Mouse (Mus musculus): ENCODE measurements around the gene Slc44a4. TPM values are rescaled to one million over a fixed set of nuclear protein-coding genes. Genes with fewer than 3 reads are reported as not detected.
"Not testable (repeated sequence)": the region's sequence is repeated elsewhere in the genome, so short reads cannot be mapped to it uniquely, and the experiment has no call there.

Slc44a4 gene
- total RNA-seq, 2 experiments from 2014 or later, result 0.14 to 0.30 TPM

DNA sequence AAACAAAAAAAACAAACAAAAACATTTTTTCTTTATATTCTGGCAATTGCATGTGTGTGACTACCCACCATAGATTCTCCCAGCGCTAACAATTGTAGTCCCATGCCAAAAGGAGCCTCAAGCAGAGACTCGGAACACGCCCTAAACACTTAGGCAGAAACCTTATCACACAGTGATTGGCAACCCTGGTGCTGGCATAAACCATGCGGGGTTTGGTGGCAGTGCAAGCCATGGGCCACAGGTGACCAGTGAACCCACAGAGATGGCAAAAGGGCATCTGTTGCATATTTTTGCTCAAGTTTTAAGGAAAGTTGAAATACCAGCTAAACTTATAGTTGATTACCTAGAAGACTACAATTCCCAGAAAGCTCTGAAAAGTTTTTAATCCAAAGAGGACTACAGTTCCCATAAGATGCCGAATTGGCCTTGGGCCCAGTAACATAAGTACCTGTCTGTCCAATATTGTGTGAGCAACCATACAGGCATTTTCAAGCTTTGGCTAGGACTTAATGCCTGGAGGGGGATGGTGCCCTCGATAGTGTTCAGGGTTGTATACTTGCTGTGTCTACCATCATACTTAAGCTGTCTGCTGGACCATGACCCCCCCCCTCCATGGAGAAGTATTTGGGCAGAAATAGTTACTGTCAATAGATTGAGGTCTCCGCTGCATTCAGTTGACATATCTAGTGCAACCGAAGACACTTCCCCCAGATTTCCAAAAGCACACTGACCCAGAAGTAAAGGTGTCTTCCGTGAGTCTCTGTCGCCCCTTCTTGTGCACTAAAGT lies 16.7 kb upstream of the Slc44a4 start:
- no peak for DNase-seq (ENCODE audit: extremely low spot score in 1 of 2, low spot score in 2 of 2)

DNA sequence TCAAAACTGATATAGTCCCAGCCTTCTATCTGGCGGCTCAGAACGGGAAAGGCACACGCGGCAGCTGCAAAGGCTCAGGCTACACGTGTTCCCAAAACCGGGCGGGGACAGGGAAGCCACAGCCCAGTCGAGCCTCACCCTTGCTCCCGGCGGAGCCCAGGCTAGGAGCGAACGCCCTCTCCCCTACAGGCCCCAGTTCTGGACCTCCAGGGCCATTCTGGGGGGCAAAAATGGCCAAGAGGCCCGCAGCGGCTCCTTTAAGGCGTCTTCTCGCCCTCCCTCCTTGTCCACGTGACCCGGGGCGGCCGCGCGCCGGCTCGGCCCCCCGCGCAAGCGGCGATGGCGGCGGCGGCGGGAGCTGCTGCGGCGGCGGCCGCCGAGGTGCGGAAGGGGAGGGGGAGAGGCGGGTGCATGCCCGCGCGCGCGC lies 16.1 kb upstream of the Slc44a4 start, which contains the start of the genes C2 and Ehmt2:
Gene C2 (minus strand): TSS at position 106 of the 427 bp plus-strand sequence.
Gene Ehmt2 (plus strand): TSS at position 310 of the 427 bp plus-strand sequence.
- peak; percentile 65 to 89 for DNase-seq (ENCODE audit: extremely low spot score in 1 of 2, low spot score in 2 of 2)
- intact Hi-C loops (cut with DNase I), result no loop called here

More for the DNA sequence above, 16.7 kb upstream of the Slc44a4 start:
- intact Hi-C loops (cut with DNase I), result no loop called here

- intact Hi-C loops (cut with DNase I), result no loop called here
- DNase-seq (ENCODE audit: extremely low spot score in 1 of 2, low spot score in 2 of 2), result no peak
Observed at GRCm38 (mm10) chr17:34898706-34899052, 15.6 kb upstream of the Slc44a4 start.

GRCm38 (mm10) chr17:34899053-34899889 lies 15.0 kb upstream of the Slc44a4 start:
- peak in 1 of 2 experiments; percentile 67 for DNase-seq (ENCODE audit: extremely low spot score in 1 of 2, low spot score in 2 of 2)
- intact Hi-C loops (cut with DNase I), result no loop called here

DNA sequence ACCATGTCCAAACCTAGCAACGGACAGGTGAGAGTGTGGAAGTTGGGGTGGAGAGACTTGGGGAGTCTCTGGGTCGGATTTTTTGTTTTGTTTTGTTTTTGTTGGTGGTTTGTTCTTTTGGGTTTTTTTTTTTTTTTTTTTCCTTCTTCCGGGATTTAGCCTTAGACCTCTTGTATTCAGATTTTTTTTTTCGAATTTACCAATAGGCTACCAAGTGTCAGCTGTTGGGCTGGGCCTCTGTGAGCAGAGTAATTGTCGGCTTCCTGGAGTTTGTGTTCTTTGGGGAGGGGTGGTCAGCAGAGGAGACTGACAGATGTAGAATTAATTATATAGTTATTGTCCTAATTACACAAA lies 14.4 kb upstream of the Slc44a4 start:
- intact Hi-C loops (cut with DNase I), result no loop called here
- DNase-seq (ENCODE audit: extremely low spot score in 1 of 2, low spot score in 2 of 2), result no peak

DNA sequence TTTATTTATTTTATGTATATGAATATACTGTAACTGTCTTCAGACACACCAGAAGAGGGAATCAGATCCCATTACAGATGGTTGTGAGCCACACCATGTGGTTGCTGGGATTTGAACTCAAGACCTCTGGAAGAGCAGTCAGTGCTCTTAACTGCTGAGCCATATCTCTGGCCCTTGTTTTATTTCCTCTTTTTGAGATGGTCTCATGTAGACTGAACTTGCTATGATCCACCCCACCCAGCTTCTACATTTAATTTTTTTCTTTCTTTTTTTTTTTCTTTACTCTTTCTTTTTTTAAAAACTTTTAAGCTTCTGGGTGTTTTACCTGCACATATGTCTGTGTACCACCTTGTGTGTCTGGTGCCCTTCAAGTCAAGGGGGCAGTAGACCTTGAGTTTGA lies 13.4 kb upstream of the Slc44a4 start:
- intact Hi-C loops (cut with DNase I); DNase-seq (ENCODE audit: extremely low spot score in 1 of 2, low spot score in 2 of 2): not testable (repeated sequence)

DNA sequence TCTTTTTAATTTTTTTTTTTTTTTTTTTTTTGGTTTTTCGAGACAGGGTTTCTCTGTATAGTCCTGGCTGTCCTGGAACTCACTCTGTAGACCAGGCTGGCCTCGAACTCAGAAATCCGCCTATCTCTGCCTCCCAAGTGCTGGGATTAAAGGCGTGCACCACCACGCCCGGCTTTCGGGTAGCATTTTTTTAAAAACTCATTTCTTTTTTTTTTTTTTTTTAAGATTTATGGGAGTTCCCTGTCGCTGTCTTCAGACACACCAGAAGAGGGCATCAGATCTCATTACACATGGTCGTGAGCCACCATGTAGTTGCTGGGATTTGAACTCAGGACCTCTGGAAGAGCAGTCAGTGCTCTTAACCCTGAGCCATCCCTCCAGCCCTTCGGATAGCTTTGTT lies 12.3 kb upstream of the Slc44a4 start:
- DNase-seq (ENCODE audit: extremely low spot score in 1 of 2, low spot score in 2 of 2); intact Hi-C loops (cut with DNase I): not testable (repeated sequence)

GRCm38 (mm10) chr17:34902895-34903294 lies 11.4 kb upstream of the Slc44a4 start:
- intact Hi-C loops (cut with DNase I), result no loop called here
- no peak for DNase-seq (ENCODE audit: extremely low spot score in 1 of 2, low spot score in 2 of 2)

DNA sequence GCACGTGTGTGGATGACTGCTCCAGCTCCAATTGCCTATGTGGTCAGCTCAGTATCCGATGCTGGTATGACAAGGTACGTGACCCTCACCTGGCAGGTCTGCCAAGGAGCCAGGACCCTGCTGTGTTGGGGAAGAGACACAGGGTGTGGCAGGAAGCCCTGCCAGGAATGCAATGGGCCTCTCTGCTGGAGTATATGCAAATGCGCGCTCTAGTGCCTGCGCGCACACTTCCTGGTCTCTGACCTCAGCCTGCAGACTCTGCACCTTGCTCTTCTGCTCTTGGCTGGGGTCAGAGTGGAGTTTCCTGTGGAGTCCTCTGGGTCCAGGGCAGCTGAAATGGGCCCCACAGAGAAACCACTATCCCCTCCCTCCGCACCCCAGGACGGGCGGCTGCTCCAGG lies 3.3 kb upstream of the Slc44a4 start:
- intact Hi-C loops (cut with DNase I), result no loop called here
- DNase-seq (ENCODE audit: extremely low spot score in 1 of 2, low spot score in 2 of 2), result no peak

- intact Hi-C loops (cut with DNase I), result no loop called here
Observed at GRCm38 (mm10) chr17:34911945-34912351, 2.3 kb upstream of the Slc44a4 start.

GRCm38 (mm10) chr17:34915410-34915831 lies 1.2 kb downstream of the Slc44a4 start:
- DNase-seq (ENCODE audit: extremely low spot score in 1 of 2, low spot score in 2 of 2), result peak in 1 of 2 experiments; percentile 21
- intact Hi-C loops (cut with DNase I), result no loop called here

More at GRCm38 (mm10) chr17:34911945-34912351, 2.3 kb upstream of the Slc44a4 start:
- DNase-seq (ENCODE audit: extremely low spot score in 1 of 2, low spot score in 2 of 2), result peak in 1 of 2 experiments; percentile 73

GRCm38 (mm10) chr17:34916316-34916715 lies 2.0 kb downstream of the Slc44a4 start:
- DNase-seq (ENCODE audit: extremely low spot score in 1 of 2, low spot score in 2 of 2), result no peak
- intact Hi-C loops (cut with DNase I), result no loop called here

GRCm38 (mm10) chr17:34917188-34917587 lies 2.9 kb downstream of the Slc44a4 start:
- DNase-seq (ENCODE audit: extremely low spot score in 1 of 2, low spot score in 2 of 2), result no peak
- intact Hi-C loops (cut with DNase I), result no loop called here

GRCm38 (mm10) chr17:34922939-34923338 lies 8.7 kb downstream of the Slc44a4 start:
- no peak for DNase-seq (ENCODE audit: extremely low spot score in 1 of 2, low spot score in 2 of 2)
- intact Hi-C loops (cut with DNase I), result no loop called here

GRCm38 (mm10) chr17:34924258-34924657 lies 10.0 kb downstream of the Slc44a4 start:
- intact Hi-C loops (cut with DNase I), result no loop called here
- no peak for DNase-seq (ENCODE audit: extremely low spot score in 1 of 2, low spot score in 2 of 2)

DNA sequence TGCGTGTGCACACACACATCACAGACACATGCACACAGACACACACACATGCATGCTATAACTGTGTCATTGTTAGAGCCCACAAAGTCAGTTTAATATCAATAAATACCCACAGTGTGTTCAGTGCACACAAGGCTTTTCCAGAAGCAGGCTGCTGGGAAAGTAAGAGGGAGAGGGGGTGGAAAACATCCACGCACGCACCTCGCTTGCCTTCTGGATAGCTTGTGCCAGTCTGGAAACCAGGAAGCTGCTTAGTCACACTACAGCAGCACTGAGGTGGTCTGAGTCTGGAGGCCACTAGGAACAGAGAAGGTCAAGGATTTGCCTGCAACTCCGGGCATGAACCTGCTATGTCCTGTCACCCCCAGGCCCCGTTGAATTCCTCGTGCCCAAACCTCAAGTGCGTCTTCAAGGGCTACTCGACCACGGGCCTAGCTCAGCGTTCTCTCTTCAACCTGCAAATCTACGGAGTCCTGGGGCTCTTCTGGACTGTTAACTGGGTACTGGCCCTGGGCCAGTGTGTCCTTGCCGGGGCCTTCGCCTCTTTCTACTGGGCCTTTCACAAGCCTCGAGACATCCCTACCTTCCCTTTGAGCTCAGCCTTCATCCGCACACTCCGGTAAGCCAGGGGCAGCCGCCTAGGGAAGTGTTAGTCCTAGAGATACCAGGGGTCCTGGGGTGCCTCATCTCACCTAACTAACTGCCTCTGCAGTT lies 13.2 kb downstream of the Slc44a4 start:
- intact Hi-C loops (cut with DNase I), result no loop called here
- no peak for DNase-seq (ENCODE audit: extremely low spot score in 1 of 2, low spot score in 2 of 2)

DNA sequence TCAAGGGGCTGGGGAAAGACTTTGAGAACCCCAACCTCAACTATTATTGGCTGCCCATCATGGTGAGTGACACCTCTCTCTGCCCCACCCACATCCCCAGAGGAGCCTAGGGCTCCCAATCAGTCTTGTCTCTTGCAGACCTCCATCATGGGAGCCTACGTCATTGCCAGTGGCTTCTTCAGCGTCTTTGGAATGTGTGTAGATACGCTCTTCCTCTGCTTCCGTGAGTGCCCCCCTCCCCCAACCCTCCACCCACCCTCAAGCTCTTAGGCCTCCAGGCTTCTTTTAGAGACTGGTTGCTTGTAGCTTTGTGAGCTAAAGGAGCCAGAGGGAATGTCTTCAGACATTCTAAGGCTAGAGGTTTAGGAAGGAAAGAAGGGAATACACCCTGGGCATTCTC lies 14.6 kb downstream of the Slc44a4 start:
- intact Hi-C loops (cut with DNase I), result no loop called here
- DNase-seq (ENCODE audit: extremely low spot score in 1 of 2, low spot score in 2 of 2), result no peak

DNA sequence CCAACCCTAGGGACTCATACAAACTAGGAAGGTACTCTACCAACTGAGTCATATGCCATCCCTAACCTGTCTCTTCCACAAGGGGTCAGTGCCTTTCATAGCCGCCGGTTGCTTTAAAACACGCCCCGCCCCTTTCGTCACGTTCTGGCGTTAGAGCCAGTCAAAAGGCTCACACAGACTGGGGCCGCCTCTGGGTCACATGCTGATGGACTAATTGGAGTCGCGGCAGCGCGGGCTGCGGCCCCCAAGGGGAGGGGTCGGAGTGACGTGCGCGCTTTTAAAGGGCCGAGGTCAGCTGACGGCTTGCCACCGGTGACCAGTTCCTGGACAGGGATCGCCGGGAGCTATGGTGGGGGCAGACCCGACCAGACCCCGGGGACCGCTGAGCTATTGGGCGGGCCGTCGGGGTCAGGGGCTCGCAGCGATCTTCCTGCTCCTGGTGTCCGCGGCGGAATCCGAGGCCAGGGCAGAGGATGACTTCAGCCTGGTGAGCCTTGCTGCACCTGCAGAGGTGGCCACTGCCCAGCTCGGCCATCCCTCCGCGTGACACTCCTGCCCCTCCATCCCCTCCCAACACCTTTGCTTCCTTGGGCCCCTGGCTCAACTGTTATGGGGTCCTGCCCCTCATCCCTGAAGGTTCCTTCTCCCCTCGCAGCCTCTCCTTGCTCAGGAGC lies 16.9 kb downstream of the Slc44a4 start, which contains the start of gene Neu1:
Gene Neu1 (plus strand): TSS at position 193 of the 674 bp plus-strand sequence.
- intact Hi-C loops (cut with DNase I), result no loop called here
- peak; percentile 97 to 99 for DNase-seq (ENCODE audit: extremely low spot score in 1 of 2, low spot score in 2 of 2)

DNA sequence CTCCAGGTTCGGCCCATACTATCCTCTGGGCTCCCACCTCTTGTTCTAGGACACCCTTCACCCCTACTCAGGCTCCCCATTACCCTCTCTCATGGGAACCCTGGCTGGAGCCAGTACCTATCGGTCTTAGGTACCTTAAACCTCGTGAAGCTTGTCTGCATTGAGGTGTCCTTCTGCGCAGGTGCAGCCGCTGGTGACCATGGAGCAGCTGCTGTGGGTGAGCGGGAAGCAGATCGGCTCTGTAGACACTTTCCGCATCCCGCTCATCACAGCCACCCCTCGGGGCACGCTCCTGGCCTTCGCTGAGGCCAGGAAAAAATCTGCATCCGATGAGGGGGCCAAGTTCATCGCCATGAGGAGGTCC lies 17.5 kb downstream of the Slc44a4 start:
- intact Hi-C loops (cut with DNase I), result no loop called here

More for the DNA sequence above, 17.5 kb downstream of the Slc44a4 start:
- DNase-seq (ENCODE audit: extremely low spot score in 1 of 2, low spot score in 2 of 2), result peak in 1 of 2 experiments; percentile 20
